Mouse (Mus musculus) R1 (cell line): ENCODE results near the gene Olfr46.
"Not testable (repeated sequence)": the region's sequence is repeated elsewhere in the genome, so short reads cannot be mapped to it uniquely, and the experiment has no call there.

Experiments used
- DNase-seq: peaks from one replicate; pipeline ENCODE4 v3.0.0-alpha.2; 2018; ENCODE audit warnings: low read depth, low spot score

The Olfr46 gene

DNA sequence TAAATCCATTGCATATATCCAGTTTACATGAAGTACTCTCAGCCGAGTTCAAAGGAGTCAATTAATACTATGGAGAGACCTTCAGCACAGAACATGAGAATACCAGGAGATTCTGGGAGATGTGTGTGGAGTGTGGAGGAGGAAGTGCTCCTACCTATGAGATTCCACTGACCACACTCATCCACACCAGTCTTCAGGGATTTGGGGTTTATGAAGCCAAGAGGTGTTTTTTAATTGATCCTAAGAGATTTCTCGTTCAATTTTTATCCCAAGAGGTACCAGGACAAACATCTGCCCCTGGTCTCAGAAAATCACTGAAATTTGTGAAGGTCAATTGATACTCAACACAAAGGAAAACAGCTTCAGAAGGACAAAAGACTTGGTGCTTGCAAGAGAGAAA is at the start of gene Olfr46:
Gene Olfr46, plus strand, starts transcription at position 301 of the 400 bp plus-strand sequence.
- DNase-seq: not testable (repeated sequence)

DNA sequence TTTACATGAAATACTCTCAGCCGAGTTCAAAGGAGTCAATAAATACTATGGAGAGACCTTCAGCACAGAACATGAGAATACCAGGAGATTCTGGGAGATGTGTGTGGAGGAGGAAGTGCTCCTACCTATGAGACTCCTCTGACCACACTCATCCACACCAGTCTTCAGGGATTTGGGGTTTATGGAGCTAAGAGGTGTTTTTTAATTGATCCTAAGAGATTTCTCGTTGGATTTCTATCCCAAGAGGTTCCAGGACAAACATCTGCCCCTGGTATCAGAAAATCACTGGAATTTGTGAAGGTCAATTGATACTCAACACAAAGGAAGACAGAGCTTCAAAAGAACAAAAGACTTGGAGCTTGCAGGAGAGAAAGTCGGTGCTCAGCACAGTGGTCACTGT is 33.5 kb upstream of the Olfr46 start, which contains the start of gene Olfr538:
Gene Olfr538, plus strand, starts transcription at position 301 of the 400 bp plus-strand sequence.
- DNase-seq: no peak

DNA sequence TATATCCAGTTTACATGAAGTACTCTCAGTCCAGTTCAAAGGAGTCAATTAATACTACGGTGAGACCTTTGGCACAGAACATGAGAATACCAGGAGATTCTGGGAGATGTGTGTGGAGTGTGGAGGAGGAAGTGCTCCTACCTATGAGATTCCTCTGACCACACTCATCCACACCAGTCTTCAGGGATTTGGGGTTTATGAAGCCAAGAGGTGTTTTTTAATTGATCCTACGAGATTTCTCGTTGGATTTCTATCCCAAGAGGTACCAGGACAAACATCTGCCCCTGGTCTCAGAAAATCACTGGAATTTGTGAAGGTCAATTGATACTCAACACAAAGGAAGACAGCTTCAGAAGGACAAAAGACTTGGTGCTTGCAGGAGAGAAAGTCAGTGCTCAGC is 27.6 kb downstream of the Olfr46 start, which contains the start of gene Olfr61:
Gene Olfr61, plus strand, starts transcription at position 301 of the 400 bp plus-strand sequence.
- DNase-seq: not testable (repeated sequence)

GRCm38 (mm10) chr7:140630559-140630958 is 29.5 kb downstream of the Olfr46 start:
- no peak for DNase-seq

DNA sequence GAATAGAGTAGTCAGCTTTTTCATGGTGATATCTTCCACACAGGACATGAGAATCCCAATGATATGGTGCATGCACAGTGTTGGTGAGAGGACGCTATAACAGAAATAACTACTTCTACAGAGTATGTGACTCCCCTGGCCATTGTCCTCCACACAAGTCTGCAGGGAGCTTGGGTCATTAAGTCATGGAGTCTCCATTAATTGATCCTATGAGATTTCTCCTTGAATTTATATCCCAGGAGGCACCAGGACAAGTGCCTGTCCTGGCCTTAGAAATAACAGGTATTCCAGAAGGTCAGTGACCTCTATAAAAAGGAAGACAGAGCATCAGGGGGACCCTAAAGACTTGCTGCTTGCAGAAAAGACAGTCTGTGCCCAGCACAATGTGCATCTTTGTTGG is 45.1 kb downstream of the Olfr46 start, which contains the start of gene Olfr53:
Gene Olfr53, plus strand, starts transcription at position 301 of the 400 bp plus-strand sequence.
- no peak for DNase-seq

- no peak for DNase-seq
Measured at GRCm38 (mm10) chr7:140659630-140660029, 58.6 kb downstream of the Olfr46 start, which contains the start of gene Olfr539. Gene Olfr539 (plus strand): TSS chr7:140659930.
